Mouse (Mus musculus) lung, adult 2 months (tissue): ENCODE results near the gene Calm2.

Source experiments
- CTCF ChIP-seq: fragments of 200-500 bp; IDR thresholded peaks from 2 replicates; pipeline ENCODE4 v1.5.1; 2011; ENCODE audit warnings: mild to moderate bottlenecking, low read length, control low read depth; ENCODE audit not compliant: insufficient read depth
- POLR2A ChIP-seq: fragments of 200-500 bp; IDR thresholded peaks from 2 replicates; pipeline ENCODE4 v1.6.1; 2011; ENCODE audit warnings: low read depth, mild to moderate bottlenecking, control low read depth, low read length, borderline replicate concordance; ENCODE audit errors: extremely low read depth

DNA sequence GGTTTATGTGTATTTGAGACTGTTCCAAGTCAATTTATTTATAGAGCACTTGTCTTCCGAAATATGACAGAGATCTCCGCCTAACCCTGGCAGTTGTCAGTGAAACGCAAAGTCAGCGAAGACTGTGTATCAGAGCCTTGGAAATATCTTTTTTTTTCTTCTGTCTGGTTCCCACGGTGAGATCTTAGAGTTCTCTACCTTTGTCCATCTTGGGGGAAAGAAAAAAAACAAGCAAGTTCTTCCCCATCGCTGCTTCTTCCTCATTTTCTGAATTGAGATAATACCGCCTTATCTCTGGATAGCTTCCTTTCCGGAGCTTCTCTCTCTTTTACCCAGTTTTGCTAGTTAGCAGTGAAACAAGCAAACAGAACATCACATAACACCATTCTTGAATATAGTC is 2.1 kb upstream of the Calm2 start:
- no peak for TF ChIP-seq CTCF
- TF ChIP-seq POLR2A = no peak
